Mouse (Mus musculus): ENCODE data around the gene Wdr46.
"Not testable (repeated sequence)": the region's sequence is repeated elsewhere in the genome, so short reads cannot be mapped to it uniquely, and the experiment has no call there.

The Wdr46 gene

DNA sequence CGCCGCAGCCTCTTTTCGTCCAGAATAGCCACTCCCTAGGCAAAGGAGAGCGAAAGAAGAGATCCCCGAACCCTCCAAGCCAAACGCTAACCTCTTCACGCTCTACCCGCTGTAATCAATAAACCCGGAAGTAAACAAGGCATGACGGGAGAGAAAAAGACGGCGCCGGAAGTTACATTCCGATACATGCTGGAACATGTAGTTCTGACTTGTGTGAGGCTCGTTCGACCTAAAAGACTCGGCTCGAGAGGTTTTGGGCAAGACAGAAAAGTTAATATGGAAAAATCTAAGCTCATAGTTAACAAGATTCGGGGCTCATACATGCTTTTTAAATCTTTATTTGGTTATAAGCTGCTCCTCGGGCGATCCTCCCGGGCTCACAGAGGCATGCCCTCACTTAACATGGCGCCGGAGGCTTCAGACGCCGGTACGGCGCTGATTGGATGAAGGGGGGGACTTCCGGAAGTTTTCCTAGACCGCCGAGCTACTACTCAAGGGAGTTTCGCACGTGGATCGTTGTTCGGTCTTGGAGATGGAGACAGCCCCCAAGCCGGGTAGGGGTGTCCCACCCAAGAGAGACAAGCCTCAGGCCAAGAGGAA is at the start of gene Wdr46, which contains the start of gene Pfdn6:
Gene Wdr46, plus strand, starts transcription at position 455 of the 600 bp plus-strand sequence.
Gene Pfdn6, minus strand, starts transcription at position 138 of the 600 bp plus-strand sequence.
- peak; percentile 95 for DNase-seq (ENCODE audit: low read depth)

DNA sequence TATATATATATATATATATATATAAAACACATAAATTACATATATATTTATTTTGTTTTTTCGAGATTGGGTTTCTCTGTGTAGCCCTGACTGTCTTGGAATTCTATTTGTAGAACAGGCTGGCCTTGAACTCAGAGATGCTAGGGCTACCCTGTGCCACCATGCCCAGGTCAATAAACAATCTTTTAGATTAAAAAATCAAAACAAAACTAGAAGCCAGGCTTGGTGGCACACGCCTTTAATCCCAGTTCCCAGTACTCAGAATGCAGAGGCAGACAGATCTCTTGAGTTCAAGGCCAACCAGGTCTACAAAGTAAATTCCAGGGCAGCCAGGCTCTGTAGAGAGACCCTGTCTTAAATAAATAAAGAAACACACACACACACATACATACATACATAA is 49.1 kb upstream of the Wdr46 start:
- DNase-seq (ENCODE audit: low read depth): no peak

DNA sequence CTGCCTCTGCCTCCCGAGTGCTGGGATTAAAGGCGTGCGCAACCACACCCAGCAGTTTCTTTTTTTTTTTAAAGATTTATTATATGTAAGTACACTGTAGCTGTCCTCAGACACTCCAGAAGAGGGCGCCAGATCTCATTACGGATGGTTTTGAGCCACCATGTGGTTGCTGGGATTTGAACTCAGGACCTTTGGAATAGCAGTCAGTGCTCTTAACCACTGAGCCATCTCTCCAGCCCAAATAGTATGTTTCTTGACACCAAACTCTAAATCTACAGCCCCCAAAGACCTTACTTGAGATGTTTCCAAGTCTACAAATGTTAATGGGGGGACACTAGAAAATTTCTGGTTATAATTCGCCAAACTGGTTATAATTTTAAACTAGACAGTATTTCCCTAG is 48.6 kb upstream of the Wdr46 start:
- not testable (repeated sequence) for DNase-seq (ENCODE audit: low read depth)

DNA sequence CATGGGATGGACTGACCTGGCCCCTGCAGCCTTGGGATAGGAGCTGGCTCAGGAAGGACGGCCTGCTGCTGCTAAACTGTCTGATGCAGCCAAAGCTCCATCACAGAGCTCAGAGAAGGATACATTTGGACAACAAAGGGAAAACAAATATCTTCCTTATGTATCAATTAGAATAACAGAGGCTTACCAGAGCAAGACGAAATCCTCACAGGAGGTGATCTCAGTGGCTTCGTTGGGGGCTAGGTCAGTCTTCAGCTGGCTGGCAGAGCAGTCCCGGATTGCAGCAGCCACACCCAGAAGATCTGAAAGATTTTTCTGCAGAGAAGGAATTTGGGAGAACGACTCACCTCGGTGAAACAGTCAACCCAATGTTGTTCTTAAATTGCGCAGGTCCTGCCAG is 48.0 kb upstream of the Wdr46 start:
- DNase-seq (ENCODE audit: low read depth): no peak

DNA sequence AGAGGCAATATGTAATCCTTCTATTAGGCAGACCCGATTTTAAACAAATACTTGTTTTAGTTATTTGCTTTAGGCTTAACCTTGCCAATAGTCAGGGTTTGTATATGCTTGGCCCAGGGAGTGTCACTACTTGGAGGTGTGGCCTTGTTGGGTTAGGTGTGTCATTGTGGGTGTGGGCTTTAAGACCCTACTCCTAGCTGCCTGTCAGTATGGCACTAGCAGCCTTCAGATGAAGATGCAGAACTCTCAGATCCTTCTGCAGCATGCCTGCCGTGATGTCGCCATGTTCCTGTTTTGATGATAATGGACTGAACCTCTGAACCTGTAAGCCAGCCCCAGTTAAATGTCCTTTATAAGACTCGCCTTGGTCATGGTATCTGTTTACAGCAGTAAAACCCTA is 47.4 kb upstream of the Wdr46 start:
- not testable (repeated sequence) for DNase-seq (ENCODE audit: low read depth)

DNA sequence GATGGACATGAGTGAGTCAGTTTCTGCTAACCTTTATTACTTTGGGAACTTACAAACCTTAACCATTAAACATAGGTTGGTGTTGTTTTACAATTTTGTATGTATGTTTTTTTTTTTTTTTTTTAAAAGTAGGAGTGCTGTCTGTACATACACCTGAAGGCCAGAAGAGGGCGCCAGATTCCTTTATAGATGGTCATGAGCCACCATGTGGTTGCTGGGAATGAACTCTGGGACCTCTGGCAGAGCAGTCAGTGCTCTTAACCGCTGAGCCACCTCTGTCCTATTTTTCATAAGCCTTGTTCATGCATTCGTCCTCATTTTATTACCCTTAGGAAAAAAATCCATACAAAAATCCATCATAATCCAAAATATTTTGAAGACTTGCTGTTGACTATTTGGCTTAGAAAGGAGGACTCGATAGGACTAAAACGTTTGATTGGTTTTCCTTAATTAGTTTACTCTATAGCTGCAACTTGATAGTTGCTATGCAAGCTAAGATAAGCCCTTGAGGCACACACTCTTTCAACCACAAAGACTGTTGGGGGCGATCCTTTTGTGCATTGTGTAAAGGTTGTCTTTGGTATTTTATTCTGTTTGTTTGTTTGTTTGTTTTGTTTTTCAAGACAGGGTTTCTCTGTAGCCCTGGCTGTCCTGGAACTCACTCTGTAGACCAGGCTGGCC is 43.2 kb upstream of the Wdr46 start:
- peak; percentile 90 for DNase-seq (ENCODE audit: low read depth)

DNA sequence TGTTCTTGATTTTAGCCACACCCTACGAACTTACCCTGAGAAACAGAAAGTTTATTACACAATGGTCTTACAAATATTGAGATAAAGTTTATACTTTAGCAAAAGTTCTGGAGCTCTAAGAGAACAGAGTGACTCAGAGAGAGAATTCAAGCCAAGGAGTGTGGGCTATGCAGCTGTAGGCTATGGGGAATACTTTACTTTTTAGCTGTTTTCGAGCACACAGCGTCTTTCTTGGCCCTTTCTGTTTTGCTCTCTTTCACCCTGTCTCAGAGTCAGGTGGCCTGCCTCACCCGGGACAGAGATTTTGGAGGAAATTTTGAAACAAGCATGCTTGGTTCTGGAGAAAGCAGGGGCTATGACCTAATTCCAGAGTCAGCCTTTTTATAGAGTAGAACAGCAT is 42.3 kb upstream of the Wdr46 start:
- not testable (repeated sequence) for DNase-seq (ENCODE audit: low read depth)

DNA sequence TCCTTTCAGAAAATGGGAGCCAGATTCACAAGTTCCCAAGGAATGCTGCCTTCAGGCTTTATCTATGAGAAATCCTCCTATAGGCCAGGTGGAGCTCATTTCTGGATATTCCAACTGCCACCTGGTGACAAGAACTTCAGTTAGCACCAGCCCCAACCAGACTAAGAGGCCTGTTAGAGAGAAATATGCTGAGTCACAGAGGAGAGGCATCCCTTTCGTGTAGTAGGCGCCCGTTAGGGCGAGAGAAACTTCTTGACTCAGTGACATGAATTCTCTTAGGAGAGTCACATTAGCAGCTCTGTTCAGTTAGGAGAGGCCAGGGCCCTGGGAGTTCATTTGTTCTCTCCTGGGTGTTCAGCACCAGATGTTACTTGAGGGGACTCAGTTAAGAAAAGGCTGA is 40.8 kb upstream of the Wdr46 start:
- DNase-seq (ENCODE audit: low read depth): no peak

DNA sequence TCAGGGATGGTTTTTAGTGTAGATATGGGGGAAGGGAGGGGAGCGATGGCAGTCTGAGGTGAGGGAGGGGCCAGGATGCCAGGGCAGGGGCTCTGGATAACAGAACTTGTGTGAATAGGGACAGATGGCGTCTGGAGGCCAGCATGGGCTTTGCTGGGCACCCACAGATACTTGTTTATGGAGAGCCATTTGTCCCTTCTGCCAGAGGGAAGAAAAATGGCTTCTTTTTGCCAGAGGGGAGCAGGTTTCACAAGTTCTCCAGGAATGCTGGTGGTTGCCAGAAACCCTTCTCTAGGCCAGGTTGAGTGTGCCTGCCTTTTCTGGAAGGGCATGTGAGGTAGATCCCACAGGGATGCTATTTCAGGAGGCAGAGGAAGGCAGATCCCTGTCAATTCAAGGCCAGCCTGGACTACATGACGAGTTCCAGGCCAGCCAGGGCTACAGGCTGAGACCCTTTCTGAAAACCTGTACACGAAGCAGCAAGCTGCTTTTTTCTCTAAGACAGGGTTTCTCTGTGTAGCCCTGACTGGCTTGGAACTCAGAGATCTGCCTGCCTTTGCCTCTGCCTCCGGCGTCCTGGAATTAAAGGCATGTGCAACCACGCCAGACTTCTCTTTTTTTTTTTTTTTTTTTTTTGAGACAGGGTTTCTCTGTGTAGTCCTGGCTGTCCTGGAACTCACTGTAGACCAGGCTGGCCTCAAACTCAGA is 40.0 kb upstream of the Wdr46 start:
- DNase-seq (ENCODE audit: low read depth): no peak

DNA sequence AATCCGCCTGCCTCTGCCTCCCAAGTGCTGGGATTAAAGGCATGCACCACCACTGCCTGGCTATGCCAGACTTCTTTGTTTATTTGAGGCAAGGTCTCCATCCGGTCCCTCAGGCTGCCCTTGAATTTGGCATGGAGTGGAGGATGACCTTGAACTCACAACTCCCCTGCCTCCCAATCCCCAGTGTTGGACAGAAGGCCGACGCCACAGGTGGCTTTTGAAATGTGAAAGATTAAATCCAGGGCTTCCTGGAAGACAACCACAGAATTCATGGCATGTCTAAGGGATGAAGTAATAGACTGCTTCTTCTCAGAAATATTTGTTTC is 39.5 kb upstream of the Wdr46 start:
- DNase-seq (ENCODE audit: low read depth): no peak

DNA sequence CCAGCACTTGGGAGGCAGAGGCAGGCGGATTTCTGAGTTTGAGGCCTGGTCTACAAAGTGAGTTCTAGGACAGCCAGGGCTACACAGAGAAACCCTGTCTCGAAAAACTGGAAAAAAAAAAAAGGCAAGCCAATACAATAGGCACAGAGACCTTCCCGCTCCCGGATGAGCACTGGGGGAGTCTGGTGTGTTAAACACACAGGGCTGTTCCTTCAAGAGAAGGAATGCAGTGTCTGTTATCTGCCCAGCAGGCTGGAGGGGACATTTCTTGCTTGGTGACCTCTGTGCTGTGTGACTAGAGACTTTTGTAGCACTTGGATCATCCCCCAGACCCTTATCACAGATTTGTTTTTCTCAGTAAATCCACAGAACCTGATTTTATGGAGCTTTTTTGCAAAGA is 38.8 kb upstream of the Wdr46 start:
- DNase-seq (ENCODE audit: low read depth): no peak

DNA sequence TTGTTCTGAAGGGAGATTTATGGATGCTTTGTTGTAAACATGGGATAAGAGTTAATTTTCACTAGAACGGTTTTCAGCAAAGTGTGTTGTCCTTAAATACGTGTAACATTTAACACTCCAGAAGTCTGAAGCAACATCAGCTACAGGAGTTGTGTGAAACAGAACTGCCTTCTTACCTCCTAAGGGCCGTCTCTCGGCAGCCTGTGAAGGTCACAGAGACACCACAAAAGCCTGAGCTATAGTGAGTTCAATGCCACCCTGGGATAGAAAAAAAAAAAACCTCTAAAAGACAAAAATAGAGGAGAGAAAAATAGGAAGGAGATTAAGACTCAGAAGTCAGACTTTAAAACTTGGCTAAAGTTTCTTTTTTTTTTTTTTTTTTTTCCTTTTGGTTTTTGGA is 38.4 kb upstream of the Wdr46 start:
- DNase-seq (ENCODE audit: low read depth): peak; percentile 42

DNA sequence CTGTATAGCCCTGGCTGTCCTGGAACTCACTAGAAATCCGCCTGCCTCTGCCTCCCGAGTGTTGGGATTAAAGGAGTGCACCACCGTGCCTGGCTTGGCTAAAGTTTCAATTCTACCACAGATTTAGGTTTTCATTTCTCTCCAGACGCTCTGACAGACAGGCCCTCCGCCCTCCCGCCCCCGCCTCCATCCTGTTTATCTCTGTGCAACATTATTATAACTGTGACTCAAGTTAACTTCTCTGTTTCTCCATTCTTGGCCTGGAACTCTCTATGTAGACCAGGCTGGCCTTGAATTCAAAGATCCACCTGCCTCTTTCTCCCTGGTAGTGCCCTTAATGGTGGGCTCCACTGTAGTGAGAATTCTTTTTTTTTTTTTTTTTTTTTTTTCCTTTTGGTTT is 38.0 kb upstream of the Wdr46 start:
- peak; percentile 66 for DNase-seq (ENCODE audit: low read depth)

DNA sequence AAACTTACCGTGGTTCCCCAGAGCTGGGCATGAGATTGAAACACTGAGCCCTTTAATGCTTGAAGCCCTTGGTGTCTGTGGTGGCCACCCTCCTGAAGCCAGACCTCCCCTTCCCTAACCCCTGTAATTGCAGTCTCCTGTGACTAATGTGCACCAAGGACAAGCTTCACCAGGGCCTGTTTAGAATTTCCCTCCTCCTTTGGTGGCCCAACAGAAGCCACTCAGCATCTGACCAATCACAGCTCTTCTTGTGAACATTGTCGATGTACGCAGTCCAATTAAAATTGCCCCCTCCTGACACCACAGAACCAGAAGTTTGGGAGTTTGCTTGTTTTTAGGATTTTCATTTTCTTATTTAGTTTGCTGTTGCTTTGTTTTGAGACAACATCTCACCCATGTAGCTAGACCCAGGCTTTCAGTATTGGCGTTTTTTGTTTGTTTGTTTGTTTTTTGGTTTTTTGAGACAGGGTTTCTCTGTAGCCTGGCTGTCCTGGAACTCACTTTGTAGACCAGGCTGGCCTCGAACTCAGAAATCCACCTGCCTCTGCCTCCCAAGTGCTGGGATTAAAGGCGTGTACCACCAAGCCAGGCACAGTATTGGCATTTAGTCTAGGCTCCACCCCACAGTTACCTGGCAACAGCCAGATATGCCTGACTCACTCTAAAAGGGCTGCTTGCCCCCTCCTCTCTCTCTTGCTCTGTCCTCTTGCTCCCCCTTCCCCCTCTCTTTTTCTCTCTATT is 36.4 kb upstream of the Wdr46 start:
- not testable (repeated sequence) for DNase-seq (ENCODE audit: low read depth)

DNA sequence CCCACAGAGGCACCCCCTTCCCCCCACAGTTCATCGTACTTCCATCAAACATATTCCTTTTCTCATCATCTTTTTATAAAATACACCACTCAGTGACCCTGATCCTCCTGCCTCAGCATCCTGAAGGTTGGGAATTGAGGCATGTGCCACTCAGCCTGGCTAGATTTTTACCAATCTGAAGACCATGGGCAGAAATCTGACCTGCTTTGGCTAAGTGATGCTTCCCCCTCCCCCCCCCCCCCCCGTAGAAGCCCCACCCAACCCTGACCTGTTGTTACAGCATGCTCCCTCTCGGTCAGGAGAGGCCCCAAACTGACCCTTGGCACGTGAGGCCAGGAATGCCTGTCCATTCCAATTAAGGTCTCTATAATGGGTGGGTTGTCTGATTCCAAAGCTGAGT is 35.6 kb upstream of the Wdr46 start, which contains the start of gene Platr17:
Gene Platr17, plus strand, starts transcription at position 301 of the 400 bp plus-strand sequence.
- DNase-seq (ENCODE audit: low read depth): not testable (repeated sequence)

DNA sequence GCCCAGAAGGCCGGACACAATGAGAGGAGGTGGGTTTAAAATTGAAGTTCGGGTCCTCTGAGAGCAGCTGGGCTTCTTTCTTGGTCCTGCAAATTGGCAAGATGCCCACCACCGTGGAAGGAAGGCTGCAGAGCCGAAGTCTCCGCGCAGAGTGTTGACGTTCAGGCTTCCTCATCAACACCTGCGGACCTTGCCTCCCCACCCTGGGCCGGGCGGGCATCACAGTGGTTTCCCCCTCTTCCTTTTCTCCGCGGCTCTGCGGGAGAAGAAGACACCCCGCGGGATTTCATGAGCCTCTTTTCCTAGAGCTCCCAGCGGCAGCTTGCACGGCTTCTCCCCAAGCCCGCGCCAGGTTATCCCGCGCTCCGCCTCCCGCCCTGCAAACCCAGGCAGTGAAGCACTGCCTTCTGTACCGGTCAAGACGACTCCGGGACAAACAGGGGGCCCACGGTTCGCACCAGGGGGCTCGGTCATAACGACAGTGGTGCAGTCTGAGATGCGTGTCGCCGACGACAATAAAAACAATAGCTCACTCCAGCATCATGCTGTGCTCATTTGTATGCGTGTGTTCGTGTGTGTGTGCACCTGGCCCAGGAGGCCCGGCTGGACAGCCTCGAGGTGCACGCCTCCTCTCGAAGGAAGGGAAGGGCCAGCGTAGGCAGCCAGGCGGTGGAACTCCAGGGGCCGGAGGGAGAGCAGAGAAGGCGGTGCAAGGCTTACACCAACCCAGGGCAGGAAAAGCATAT is 32.0 kb upstream of the Wdr46 start:
- DNase-seq (ENCODE audit: low read depth): peak; percentile 45

DNA sequence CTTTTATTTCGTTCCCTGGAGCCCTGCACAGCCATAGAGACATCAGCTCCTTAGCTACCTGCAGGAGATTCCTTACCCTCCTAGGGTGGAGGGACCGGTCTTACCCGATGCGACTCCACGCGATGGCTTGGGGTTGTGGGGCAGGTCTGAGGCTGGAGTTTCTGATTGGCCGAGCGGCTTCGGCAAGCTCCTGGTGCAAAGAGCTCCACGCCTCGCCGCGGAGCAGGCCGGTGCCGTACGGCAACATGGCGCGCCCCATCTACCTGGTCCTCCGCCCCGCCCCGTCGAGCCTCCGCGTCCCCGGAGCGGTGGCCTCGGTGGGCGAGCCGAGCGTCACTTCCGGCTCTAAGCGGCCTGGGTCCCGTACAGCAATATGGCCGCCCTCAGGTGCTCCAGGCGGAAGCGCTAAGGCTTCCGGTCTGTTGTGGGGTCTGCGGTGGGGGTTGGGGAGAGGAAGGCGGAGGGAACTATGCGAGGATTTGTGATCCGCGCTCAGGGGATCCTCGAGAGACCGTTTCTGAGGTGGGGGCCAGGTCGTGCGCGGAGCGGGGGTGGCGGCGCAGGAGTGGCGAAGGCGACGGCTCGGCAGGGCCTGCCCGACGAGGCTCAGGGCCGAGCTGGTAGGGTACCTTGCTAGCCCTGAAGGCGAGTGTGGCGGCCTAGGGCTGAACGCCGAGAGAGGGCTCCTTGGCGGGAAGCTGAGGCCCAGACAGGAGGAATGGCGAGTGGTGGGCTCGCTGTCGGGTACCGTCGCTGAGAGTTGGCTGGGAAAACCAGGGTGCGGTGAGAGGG is 31.2 kb upstream of the Wdr46 start, which contains the start of gene Daxx:
Gene Daxx, plus strand, starts transcription at position 338 of the 792 bp plus-strand sequence.
- DNase-seq (ENCODE audit: low read depth): peak; percentile 98

DNA sequence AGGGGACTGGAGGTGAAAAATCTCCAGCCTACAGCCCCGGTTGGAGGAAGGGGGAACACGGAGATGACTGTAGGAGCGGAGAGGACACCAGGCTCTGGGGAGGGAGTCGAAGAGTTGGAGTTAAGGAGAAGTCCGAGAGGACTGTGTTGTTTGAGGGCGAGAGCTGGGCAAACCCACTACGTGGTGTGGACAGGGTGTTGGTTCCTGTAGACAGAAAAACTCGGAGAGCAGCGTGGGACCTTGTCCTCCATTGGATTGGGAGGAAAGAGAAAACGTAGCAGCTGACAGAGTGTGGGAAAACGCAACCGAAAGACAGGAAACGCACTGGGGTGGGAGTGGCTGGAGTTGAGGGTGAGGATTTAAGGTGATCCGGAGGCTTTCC is 30.6 kb upstream of the Wdr46 start:
- peak; percentile 65 for DNase-seq (ENCODE audit: low read depth)

DNA sequence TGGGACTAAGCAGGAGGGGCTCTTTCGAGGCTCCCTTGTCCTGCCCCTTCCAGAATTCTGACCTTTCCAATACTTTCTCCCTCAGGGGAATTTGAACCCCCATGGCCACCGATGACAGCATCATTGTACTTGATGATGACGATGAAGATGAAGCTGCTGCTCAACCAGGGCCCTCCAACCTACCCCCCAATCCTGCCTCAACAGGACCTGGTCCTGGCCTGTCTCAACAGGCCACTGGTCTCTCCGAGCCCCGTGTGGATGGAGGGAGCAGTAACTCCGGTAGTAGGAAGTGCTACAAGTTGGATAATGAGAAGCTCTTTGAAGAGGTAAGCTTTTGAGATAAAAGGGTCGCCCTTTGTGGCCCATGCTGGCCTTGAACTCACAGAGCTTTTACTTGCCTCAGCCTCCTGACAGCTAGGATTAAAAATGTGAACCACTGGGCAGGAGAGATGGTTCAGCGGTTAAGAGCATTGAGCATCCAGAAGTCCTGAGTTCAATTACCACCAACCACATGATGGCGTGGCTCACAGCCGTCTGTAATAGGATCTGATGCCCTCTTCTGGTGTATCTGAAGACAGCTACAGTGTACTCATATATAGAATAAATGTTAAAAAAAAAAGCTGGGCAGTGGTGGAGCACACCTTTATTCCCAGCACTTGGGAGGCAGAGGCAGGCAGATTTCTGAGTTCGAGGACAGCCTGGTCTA is 30.0 kb upstream of the Wdr46 start:
- DNase-seq (ENCODE audit: low read depth): peak; percentile 71
